Mouse (Mus musculus): Measurements from ENCODE around the gene Aars2.

DNA sequence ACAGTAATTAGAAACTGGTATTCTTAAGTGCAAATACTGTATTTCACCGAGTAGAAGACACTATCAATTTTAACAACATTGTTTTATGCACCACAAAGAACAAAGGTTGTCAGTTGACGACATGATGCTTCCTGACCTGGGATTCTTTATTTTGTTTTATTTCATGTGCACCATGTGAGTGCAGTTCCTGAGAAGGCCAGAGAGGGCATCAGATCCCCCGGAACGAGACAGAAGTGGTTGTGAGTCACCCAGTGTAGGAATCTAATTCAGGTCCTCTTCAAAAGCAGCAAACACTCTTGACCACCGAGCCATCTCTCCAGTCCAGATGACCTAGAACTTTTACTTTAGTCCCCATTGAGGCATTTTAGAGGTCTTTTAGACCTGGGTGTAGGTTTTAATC is 38.3 kb upstream of the Aars2 start:
- no peak for TF ChIP-seq CTCF (IDR thresholded peaks at IDR 0.05; ENCODE audit: extremely low read depth, insufficient read depth, low read length)
- TF ChIP-seq POLR2A (IDR thresholded peaks at IDR 0.05; ENCODE audit: extremely low read depth, insufficient read depth, low read length), result no peak

Measured in cortical plate, adult 2 months (tissue).